Mouse (Mus musculus) left cerebral cortex, postnatal 25 days (tissue): ENCODE measurements at regions not wholly inside any gene's neighbourhood (a gene's known extent, or its start where the extent isn't known, plus 50 kb on each side); places are given as distances from the start of the nearest gene placed in this dataset.

ENCODE experiments used
- DNase-seq, 2 experiments: peaks; one replicate each; pipeline ENCODE4 v3.0.0; 2022; ENCODE audit warnings: low spot score in 2 of 2, mixed read lengths in 1 of 2
- intact Hi-C: fragments of 180-260 bp; cut with DNase I; formaldehyde crosslinking; loops from one replicate; pipeline ENCODE4 v1.15.1; 2025

DNA sequence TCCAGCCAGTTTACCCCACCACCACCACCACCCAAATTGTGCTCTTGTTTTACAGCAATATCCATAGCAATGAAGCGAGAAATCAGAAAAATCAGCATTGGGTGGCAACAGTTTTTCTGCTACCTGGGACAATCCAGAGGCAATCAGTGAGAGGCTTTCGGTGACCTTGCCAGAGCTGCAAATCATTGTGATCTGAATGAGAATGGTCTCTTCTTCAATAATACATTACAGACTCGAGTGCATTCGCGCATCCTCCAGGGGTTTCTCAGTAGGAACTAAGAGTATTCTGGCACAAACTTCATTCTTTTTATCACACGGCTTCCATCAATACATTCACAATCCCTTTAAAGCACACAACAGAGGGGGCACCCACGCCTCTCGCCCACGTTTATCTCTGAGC is 91.2 kb downstream of the Srek1 start:
- peak; percentile 13 to 22 for DNase-seq

DNA sequence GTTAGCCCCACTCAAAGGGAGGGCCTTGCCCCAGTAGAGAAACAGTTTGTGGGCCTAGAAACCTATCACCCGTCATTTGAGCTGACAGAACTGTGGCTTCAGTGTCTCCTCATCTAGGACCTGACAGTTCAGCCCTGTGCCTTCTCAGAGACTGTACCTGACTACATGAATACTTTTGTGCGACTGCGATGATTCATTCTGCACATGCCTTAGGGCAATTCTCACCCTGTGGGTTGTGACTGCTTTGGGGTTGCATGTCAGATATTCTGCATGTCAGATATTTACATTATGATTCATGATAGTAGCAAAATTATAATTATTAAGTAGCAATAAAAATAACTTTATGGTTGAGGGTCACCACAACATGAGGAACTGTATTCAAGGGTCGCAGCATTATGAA is 93.7 kb downstream of the Srek1 start:
- DNase-seq: no peak
- intact Hi-C loops: no loop called here

More for the DNA sequence above, 91.2 kb downstream of the Srek1 start:
- intact Hi-C loops: no loop called here

DNA sequence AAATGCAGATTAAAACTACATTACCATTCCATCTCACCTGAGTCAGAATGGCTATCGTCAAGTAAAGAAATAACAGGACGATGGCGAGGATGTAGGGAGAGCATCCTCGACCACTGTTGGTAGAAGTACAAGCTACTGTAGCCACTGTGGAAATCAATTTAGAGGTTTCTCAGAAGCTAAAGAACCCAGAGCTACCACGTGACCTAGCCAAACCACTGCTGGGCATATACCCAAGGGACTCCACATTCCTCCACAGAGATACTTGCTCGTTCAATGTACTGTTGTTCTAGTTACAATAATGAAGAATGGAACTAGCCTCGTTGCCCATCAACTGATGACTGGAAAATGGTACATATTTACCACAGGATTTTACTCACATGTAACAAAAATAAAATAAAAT is 94.4 kb downstream of the Srek1 start:
- no peak for DNase-seq
- intact Hi-C loops: no loop called here

DNA sequence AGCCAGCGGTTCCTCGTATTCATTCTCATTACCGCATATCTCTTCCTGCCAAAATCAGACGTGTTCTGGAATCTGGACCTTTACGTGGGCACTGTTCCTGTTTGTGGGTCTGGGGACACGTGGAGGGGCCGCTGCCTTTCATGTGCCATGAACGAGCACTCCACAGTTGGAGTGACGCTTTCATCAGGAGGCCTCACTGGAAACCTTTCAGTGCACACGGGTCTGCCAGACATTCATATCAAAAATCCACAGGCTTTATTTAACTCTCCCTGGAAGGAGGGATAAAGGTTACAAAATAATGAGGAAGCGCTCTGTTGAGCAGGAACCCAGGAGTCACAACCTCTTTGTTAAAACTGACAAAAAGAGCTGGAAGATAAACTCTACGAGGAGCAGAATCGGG is 97.6 kb downstream of the Srek1 start:
- DNase-seq: no peak
- intact Hi-C loops: no loop called here

DNA sequence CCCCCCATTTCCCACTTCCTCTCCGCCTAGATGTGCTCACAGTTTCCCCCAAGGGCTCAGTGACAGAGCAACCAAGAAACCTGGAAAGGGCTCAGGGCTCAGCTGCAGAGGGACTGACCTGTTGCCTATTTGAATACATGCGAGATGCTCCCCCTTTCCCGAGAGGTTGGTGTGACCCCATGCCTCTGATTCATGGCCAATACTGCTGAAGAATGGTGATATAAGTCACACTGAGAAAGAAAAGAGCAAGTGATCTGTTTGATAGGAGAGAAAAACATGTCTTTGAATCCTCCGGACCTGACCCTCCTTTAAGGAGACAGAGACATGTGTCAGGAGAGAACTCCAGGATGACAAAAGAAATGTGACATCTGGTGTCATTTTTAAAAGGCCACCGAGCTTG is 98.2 kb downstream of the Srek1 start:
- DNase-seq: no peak
- intact Hi-C loops: no loop called here

DNA sequence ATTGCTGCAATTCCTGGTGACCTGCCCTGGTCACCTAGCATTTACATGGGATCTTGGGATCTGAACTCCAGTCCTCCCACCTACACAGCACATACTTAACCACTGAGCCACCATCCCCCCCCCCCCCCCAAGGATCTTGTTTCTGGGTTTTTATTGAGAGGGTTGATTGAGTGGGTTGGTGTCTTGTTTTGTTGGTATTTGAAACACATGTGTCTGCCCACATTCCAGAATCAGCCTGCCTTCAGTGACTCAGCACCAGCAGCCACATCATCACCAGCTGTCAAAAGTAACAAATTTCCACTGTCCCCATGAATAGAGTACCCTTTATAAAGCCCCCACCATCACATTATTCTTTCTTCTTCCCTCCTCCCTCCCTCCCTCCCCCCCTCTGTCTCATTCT is 103.8 kb downstream of the Srek1 start:
- intact Hi-C loops: no loop called here
- peak; percentile 14 to 42 for DNase-seq

DNA sequence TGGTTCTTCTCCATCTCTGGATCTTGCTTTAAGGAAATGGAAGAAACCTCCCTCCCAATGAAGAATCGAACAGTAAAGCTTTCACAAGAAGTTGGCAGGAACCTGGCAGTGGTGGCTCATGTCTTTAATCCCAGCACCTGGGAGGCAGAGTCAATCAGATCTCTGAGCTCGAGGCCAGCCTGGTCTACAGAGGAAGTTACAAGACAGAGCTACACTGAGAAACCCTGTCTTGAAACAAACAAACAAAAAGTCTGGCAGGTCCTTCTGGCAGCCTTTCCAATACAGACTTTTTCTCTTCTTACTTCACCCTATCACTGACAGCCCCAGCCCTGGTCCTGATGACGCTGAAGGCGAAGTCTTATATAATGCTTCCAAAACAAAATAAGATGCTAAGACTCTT is 104.6 kb downstream of the Srek1 start:
- intact Hi-C loops: no loop called here
- DNase-seq: no peak

DNA sequence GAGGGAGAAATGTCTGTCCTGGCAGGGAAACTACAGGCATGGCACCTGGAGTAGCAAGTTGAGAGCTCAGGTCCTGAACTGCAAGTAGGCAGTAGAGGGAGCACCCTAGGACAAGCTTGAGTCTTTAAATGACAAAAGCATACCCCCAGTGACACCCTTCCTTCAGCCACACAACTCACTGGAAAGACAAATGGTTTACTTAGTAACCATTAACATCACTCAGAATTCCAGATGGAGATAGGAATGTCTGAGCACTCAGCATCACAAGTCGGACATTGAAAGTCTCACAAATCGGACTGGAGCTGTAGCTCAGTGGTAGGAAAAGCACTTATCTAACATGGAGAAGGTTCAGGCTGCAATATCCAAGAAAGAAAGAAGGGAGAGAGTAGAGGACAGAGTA is 106.7 kb downstream of the Srek1 start:
- no peak for DNase-seq
- intact Hi-C loops: no loop called here

DNA sequence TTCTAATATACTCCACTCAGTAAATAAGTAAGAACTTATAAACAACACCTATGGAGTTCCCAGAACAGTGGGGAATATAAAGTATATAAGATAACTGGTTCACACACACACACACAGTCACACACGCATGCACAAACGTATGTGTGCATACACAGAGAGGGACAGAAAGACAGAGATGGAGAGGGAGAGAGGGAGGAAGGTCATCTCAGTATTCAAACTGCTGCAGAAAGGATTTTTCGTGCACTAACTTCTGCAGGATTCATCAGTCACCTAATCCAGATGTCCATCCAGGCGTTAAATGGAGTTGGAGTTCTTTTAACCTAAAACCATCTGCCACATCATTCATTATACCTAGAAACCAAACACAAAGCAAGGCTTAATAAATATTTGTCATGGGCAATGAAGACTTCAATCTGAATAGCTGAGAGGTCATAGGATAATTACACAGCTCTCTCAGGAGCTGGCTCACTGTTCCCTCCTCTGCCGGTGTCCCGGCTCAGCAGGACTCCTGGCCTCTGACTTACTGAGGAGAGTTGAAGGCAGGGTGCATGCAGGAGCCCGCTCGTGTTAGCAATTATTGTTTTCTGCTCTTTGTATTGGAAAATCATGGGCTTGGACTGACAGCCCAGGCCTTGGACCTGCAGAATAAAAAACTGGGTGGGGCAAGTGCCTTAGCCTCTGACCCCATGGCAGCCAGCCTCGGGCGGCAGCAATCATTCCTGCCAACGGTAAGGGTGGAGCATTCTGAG is 114.0 kb downstream of the Srek1 start:
- intact Hi-C loops: no loop called here
- no peak for DNase-seq

DNA sequence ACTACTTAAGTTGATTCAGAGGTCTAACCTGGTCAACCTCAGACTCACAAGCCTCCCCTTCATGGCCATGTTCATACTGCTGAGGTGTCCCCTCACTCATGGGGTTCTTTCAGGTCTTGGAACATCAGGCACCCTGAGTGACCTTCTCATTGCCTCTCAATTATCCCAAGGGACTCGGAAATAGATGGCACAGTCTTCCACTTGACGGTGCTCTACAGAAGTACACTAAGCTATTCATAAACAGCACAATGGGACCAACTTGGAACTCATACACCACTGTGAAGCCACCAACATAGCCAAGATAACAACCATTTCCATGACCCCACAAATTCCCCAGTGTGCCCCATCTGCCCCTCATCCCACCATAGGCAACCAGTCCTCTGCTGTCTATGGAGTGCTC is 118.4 kb downstream of the Srek1 start:
- no peak for DNase-seq
- intact Hi-C loops: no loop called here

DNA sequence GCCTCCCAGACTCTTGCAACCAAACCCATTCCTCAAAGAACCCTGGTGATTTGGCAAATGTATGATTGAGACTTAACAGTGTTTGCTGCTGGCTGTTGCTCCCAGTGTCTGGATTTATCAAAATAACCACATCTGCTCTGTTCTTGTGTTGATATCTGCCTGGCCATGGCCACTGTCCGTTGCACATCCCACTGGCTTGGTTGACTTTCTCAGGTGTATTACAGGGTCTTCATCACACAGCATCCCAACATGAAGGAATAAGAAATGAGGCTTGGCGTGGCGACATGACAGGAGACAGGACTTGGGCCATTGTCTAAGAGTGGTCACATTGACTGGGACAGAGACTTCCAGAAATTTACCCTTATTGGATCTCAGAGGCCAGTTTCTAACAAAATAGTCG is 121.2 kb downstream of the Srek1 start:
- intact Hi-C loops: no loop called here
- no peak for DNase-seq

DNA sequence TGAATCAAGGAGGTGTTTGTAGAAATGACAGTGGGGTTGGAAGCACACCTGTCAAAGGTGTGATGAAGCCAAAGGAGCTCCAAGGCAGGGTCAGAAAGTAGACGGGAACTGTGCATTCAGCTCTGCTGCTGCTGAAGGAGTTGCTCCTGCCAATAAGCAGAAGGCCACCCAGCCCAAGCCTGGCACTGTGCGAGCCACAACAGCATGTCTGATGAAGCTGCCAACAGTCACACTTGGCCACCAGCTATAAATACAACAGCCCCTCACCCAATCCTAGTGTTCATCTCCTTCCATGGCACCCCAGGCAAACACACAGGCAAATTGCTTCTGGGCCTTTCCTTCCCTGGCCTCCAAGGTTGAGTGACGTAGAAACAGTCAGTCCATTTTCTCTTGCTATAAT is 125.0 kb downstream of the Srek1 start:
- DNase-seq: no peak
- intact Hi-C loops: no loop called here

DNA sequence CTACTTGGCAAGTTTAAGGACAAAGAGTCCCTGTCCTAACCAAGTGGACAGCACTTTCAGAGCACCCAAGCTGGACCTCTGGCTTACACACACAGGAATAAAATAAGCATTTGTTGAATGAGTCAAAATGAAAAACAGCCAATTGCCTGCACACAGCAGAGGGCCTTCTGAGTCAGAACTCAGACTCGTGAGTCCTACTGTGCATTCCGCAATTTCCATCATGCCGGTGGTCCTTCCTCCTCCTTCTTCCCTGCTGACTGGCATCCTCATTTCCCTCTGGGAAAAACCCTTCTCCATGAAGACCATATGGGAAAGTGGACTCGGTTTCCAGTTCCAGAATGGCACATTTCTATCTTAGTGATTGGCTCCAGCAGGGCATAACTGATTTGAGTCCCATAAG is 126.4 kb downstream of the Srek1 start:
- intact Hi-C loops: no loop called here
- no peak for DNase-seq

DNA sequence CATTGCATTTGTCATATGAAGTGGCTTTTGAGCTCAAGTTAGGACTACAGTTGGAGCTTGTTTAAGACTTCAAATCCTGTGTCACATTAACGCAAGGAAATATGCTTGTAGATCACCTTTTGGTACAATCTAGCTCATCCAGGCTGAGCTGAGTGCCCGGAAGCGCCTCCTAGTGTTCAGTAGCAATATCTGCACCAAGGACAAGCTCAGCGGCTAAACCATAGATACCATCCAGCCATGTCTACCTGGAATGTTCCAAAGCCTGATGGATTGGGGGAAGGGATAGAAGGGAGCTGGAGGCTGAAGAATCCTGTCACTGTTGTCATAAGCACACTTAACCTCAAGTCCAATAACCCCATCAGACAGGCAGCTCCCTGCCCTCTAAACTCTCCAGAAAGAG is 128.4 kb downstream of the Srek1 start:
- DNase-seq: peak; percentile 12 to 16
- intact Hi-C loops: no loop called here

DNA sequence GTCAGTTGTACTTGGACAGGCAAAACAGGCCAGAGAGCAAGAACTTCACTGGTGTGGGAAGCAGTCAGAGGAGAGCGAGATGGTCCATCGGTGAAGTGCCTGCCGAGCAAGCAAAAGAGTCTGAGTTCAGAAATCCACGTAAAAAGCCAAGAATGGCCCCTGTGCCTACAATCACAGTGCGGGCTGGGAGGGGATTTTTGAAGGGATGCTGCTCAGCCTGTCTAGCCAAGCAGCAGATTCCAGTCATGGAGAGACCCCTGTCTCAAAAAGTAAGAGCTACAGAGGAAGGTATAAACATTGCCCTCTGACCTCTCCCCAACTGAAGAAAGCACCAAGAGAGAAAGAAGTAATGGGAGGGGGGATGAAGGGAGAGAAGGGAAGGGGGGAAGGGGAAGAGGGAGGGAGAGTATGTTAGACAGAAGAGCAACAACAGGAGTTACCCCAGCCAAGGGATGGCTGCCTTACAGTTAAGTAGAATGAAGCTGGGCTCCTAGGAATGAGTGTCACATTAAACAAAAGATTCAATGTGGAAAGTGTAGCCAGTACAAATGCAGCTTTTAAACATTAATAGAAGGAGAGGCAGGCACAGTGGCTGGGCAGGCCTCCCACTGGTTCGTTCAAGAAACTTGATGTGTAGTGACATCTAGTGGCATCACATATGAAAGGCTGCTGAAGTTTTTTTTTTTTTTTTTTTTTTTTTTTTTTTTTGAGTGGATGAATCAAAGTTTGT is 130.2 kb downstream of the Srek1 start:
- intact Hi-C loops: loop anchor here (1.0 to 5.0 kb wide), 2 partner anchors 470 to 967 kb away; no protein-coding TSS in a partner anchor
- peak; percentile 47 to 69 for DNase-seq

DNA sequence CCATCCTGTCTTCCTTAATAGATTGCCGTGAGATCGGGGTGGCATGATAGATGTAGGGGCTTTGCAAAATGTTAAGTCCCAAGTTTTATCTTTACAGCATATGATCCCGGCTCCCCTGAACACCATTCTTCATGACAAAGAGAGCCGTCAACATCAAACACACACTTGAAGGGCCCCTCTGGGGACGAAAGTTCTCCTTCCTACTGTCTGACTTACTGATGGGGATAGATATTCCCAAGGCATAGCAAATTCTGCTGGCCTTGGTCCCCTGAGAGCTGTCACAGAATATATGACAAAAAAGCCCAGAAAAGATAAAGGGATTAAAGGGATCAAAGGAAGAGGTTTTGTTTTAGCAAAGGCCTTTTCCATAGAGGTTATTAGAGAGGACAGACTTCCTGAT is 130.9 kb downstream of the Srek1 start:
- intact Hi-C loops: loop anchor here (5.0 kb wide), 1 partner anchor 966 kb away; no protein-coding TSS in a partner anchor
- no peak for DNase-seq

DNA sequence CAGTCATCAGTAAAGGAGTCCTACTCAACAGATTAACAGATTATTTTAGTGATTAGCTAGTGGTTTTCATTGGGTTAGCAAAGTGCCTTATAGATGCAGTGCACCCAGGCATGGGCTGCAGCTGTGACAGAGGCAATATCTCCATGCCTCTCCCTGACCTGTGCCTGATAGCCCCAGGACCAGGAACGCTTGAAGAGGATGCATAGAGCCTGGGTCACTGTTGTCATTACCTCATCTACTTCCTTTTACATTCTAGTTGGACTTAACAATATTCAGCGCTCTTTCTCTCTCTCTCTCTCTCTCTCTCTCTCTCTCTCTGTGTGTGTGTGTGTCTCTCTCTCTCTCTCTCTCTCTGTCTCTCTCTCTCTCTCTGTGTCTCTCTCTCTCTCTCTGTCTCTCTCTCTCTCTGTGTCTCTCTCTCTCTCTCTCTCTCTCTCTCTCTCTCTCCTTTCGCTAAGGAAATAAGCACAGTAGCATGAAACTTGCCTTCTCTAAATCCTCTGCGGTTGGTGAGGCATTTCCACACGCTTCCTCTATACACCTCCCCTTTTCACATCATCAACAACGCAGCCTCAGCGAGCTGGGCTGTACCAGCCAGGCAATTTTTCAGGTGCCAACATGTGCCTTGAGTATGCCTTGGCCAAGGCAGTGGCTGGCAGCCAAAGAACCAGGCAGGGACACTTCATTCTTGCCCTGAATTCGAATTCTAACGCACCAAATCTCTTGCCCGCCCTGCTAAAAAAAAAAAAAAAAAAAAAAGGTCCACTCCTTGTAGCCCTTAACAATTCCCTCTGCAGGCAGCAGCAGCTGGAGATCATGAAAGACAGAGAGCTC is 131.6 kb downstream of the Srek1 start:
- intact Hi-C loops: loop anchor here (5.0 kb wide), 1 partner anchor 965 kb away; no protein-coding TSS in a partner anchor
- no peak for DNase-seq

DNA sequence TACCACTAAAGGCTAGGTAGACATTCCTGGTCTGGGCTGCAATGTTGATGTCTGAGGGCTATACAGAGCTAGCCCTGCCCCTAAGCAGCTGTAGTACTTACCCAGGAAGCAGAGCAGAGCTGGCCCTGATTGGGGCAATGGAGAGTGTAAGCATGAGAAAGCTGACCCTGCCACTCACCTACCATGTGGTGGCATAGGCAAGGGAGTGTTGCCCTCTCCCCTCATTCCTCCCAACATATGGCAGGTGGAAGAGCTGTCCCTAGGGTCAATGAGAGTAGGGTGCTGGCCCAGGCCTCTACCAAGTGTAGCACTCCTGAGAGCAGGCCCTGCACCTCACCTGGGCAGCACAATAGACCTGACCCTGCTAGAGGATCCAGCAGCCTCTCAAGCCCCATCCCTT is 136.4 kb downstream of the Srek1 start:
- DNase-seq: no peak
- intact Hi-C loops: no loop called here

DNA sequence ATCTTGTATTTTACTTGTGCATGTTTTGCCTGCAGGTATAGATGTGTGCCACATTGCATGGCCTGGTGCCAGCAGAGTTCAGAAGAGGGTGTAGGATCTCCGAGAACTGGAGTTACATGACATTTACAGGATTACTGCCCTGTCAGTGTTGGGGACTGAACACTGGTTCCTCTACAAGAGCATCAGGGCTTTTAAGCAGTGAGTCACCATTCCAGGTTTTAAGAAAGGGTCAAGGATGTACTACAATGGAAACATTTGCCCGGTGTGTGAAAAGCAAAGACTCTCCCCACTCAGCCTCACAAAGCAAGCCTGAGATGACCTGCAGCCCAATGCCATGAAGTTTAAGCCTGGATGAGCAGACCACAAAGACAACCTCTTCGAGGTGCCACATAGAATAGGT is 137.0 kb downstream of the Srek1 start:
- no peak for DNase-seq
- intact Hi-C loops: no loop called here

DNA sequence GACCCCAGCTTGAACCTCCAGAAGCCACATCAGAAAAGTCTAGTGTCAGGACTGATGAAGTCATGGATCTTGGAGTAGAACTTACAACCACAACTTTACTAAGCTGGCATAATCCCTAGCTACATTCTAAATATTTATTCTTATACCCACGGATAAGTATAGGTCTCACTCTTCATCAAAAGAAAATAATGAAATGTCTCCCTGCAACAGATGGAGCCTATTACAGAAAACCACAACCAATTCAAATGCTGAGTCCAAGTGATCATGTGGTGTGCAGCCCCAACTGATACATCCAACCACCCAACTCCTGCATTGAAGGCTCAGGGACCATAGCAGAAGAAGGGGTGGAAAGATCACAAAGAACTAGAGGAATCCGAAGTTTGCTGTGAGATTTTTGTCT is 137.8 kb downstream of the Srek1 start:
- intact Hi-C loops: no loop called here
- no peak for DNase-seq
